Mouse (Mus musculus): ENCODE results near the gene Mroh2a. TPM values are rescaled to one million over a fixed set of nuclear protein-coding genes. Genes with fewer than 3 reads are reported as not detected.

Gene Mroh2a
- polyA plus RNA-seq, 1 experiment from 2014 or later = 0.50 TPM

- 67% methylated on average over 12 of the region's 12 CpGs for WGBS
- H3K27ac ChIP-seq = no peak overlapping the region
- ATAC-seq (replicated peaks) = no peak
Observed at GRCm38 (mm10) chr1:88307180-88307579, 80.4 kb downstream of the Mroh2a start.

DNA sequence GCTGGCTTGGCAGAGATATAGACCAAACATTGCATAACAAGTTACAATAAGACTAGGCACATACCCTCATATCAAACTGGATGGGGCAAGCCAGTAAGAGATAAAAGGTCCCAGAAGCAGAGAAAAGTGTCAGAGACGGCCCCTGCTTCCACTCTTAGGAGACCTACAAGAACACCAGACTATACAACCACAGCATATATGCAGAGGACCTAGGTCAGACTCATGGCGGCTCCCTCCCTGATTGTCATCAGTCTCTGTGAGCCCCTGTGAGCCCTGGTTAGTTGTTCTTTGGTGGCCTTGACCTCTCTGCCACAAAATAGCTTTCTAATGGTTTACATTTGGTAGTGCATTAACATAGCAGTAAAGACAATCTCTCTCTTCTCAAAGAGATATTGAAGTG is 82.2 kb downstream of the Mroh2a start:
- Histone ChIP-seq H3K4me2 (no peak overlapping the region), H3K27ac (no peak overlapping the region), H3K9ac (no peak overlapping the region), H3K36me3 (replicated peaks) (no peaks in the 10 kb centered on the region), H3K27me3 (replicated peaks) (no peaks in the 10 kb centered on the region), H3K4me1 (no peaks in the 10 kb centered on the region), H3K4me3 (no peak overlapping the region), H3K9me3 (peaks cover 59% of the 10 kb centered on the region)
- ATAC-seq (replicated peaks) = no peak
- 52% methylated on average over 2 of the region's 2 CpGs for WGBS

More at GRCm38 (mm10) chr1:88307180-88307579, 80.4 kb downstream of the Mroh2a start:
- Histone ChIP-seq H3K36me3 (replicated peaks) (no peaks in the 10 kb centered on the region), H3K4me1 (no peaks in the 10 kb centered on the region), H3K27me3 (replicated peaks) (no peaks in the 10 kb centered on the region), H3K4me3 (no peak overlapping the region), H3K9me3 (peaks cover 74% of the 10 kb centered on the region), H3K9ac (no peak overlapping the region), H3K4me2 (no peak overlapping the region)

DNA sequence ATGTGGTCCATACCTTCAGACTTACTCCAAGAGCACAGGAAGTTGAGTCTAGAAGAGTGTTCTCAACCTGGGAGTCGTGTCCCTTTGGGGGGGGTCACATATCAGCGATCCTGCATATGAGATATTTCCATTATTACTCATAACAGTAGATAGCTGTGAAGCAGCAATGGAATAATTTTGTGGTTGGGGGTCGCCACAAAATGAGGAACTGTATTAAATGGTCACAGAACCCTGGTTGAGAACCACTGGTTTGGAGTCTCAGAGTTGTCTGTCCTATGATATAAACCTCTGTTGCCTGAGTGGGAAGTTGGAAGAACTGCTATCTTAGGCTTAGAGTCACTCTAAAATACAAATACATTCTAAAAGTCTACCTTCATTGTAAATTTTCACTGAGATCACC is 83.1 kb downstream of the Mroh2a start:
- H3K9me3 ChIP-seq = peaks cover 53% of the 10 kb centered on the region
- ATAC-seq (replicated peaks) = no peak

DNA sequence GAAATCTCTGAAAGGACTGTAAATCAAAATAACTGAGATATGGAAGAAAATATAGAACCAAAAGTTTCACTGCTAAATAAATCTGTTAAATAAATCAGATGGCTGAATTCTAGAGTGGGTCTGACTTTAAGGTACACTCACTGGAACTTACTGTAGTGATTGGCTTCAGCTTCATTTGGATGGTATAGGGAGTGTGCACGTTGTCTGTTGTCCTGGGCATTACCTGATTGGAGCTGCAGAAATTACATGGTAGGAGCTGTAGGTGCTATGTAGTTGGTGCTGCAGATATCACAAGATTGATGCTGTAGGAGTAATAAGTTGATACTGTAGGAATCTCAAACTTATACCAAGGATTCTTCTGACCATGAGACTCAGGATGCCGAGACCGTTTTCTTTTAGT is 83.6 kb downstream of the Mroh2a start:
- no peak overlapping the region for H3K4me2 ChIP-seq
- WGBS = 68% methylated on average over 3 of the region's 3 CpGs
- H3K9me3 ChIP-seq = peaks cover 48% of the 10 kb centered on the region
- H3K36me3 ChIP-seq (replicated peaks) = no peaks in the 10 kb centered on the region
- no peaks in the 10 kb centered on the region for H3K4me1 ChIP-seq
- no peak overlapping the region for H3K27ac ChIP-seq
- H3K4me3 ChIP-seq = no peak overlapping the region
- no peak for ATAC-seq (replicated peaks)
- H3K9ac ChIP-seq = no peak overlapping the region
- no peaks in the 10 kb centered on the region for H3K27me3 ChIP-seq (replicated peaks)

More for the DNA sequence above, 83.1 kb downstream of the Mroh2a start:
- H3K27ac ChIP-seq = no peak overlapping the region
- no peak overlapping the region for H3K4me2 ChIP-seq
- no peaks in the 10 kb centered on the region for H3K27me3 ChIP-seq (replicated peaks)
- H3K4me3 ChIP-seq = no peak overlapping the region
- no peaks in the 10 kb centered on the region for H3K36me3 ChIP-seq (replicated peaks)
- WGBS = 51% methylated on average over 3 of the region's 3 CpGs
- H3K9ac ChIP-seq = no peak overlapping the region
- H3K4me1 ChIP-seq = no peaks in the 10 kb centered on the region

Other genes with a start within 250 kb of the Mroh2a start
- 22.0 and 23.4 TPM in 2 replicates for gene Usp40, start 218.4 kb upstream of the Mroh2a start, polyA plus RNA-seq (2015; fragmentation: Nextera tagmentation; extraction: Ambion mirVana)
- not detected in 2 replicates for gene Ugt1a10, start 171.6 kb upstream of the Mroh2a start, polyA plus RNA-seq (2015; fragmentation: Nextera tagmentation; extraction: Ambion mirVana)
- not detected in 2 replicates for gene Ugt1a9, start 156.2 kb upstream of the Mroh2a start, polyA plus RNA-seq (2015; fragmentation: Nextera tagmentation; extraction: Ambion mirVana)
- not detected in 2 replicates for gene Ugt1a8, start 139.2 kb upstream of the Mroh2a start, polyA plus RNA-seq (2015; fragmentation: Nextera tagmentation; extraction: Ambion mirVana)
- 1.1 and 1.2 TPM in 2 replicates for gene Ugt1a7c, start 131.9 kb upstream of the Mroh2a start, polyA plus RNA-seq (2015; fragmentation: Nextera tagmentation; extraction: Ambion mirVana)
- 0.45 and 0.70 TPM in 2 replicates for gene Ugt1a6b, start 123.7 kb upstream of the Mroh2a start, polyA plus RNA-seq (2015; fragmentation: Nextera tagmentation; extraction: Ambion mirVana)
- 1.2 and 1.5 TPM in 2 replicates for gene Ugt1a6a, start 92.2 kb upstream of the Mroh2a start, polyA plus RNA-seq (2015; fragmentation: Nextera tagmentation; extraction: Ambion mirVana)
- gene Ugt1a5, start 61.0 kb upstream of the Mroh2a start, polyA plus RNA-seq (2015; fragmentation: Nextera tagmentation; extraction: Ambion mirVana) = not detected in 2 replicates
- gene Ugt1a2, start 26.4 kb upstream of the Mroh2a start, polyA plus RNA-seq (2015; fragmentation: Nextera tagmentation; extraction: Ambion mirVana) = 0.15 TPM in 1 of 2 replicates, not detected in the other
- 13.2 and 13.5 TPM in 2 replicates for gene Dnajb3, start 21.2 kb upstream of the Mroh2a start, polyA plus RNA-seq (2015; fragmentation: Nextera tagmentation; extraction: Ambion mirVana)
- gene Ugt1a1, start 15.0 kb upstream of the Mroh2a start, polyA plus RNA-seq (2015; fragmentation: Nextera tagmentation; extraction: Ambion mirVana) = not detected in 2 replicates
- gene Hjurp, start 50.6 kb downstream of the Mroh2a start, polyA plus RNA-seq (2015; fragmentation: Nextera tagmentation; extraction: Ambion mirVana) = 85.4 and 86.4 TPM in 2 replicates
- 0.09 and 0.10 TPM in 2 replicates for gene Trpm8, start 50.7 kb downstream of the Mroh2a start, polyA plus RNA-seq (2015; fragmentation: Nextera tagmentation; extraction: Ambion mirVana)
- 0.69 and 0.77 TPM in 2 replicates for gene Spp2, start 180.0 kb downstream of the Mroh2a start, polyA plus RNA-seq (2015; fragmentation: Nextera tagmentation; extraction: Ambion mirVana)